Mouse (Mus musculus): ENCODE results near the gene Krt71. TPM values are rescaled to one million over a fixed set of nuclear protein-coding genes. Genes with fewer than 3 reads are reported as not detected.
"Not testable (repeated sequence)": the region's sequence is repeated elsewhere in the genome, so short reads cannot be mapped to it uniquely, and the experiment has no call there.

Gene Krt71
- polyA plus RNA-seq, 1 experiment from 2014 or later = not detected

DNA sequence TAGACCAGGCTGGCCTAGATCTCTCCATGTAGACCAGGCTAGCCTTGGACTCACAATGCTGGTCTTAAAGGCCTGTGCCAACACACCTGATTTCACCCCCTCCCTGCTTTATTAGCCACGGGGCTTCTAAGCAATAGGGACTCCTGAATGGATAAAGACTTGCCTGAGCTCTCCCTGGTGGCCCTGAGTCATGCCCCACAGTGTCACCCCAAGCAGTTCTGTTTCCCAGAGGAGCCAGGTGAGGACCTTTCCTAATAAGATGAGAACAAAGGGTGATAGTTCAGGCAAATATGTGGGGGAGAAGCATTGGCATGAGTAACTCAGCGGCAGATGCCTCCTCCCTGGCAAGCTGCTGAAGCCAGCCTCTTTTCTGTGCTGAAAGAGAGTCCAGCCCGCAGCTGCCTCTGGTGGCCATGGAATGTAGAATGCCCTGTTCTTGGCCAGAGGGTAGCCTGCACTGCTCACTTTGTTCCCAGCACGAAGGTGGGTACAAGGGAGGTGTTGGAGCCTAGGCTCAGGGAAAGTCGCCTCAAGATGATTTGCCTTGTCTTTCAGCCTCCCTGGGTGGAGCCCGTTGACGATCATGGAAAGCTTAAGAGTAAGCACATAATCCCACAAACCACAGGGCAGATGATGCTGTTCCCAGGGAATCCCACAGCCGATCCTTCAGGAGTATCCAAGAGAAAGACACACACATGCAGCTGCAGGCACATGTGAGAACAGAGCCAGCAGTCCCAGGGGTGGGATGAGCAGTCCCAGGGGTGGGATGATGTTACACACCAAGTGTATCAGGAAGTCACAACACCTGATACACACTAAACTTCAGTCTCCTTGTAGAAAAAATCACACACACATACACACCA is 45.4 kb downstream of the Krt71 start:
- H3K9ac ChIP-seq (replicated peaks; ENCODE audit: low read depth, low read length) = no peak overlapping the region
- H3K9me3 ChIP-seq (ENCODE audit: control insufficient read depth, low read length) = no peaks in the 10 kb centered on the region
- 70% methylated on average over 8 of the region's 8 CpGs for WGBS
- no peaks in the 10 kb centered on the region for H3K4me1 ChIP-seq (replicated peaks; ENCODE audit: control insufficient read depth, insufficient read depth, low read length)
- no peak overlapping the region for H3K27ac ChIP-seq (ENCODE audit: low read length)
- no peak overlapping the region for H3K4me3 ChIP-seq (replicated peaks; ENCODE audit: low read length)
- H3K36me3 ChIP-seq (ENCODE audit: control insufficient read depth, insufficient read depth) = no peaks in the 10 kb centered on the region
- ATAC-seq = no peak
- no peak overlapping the region for H3K4me2 ChIP-seq (ENCODE audit: low read length)
- H3K27me3 ChIP-seq (replicated peaks; ENCODE audit: control insufficient read depth, insufficient read depth, low read length) = no peaks in the 10 kb centered on the region; the same call in 1 of the 2 replicates

DNA sequence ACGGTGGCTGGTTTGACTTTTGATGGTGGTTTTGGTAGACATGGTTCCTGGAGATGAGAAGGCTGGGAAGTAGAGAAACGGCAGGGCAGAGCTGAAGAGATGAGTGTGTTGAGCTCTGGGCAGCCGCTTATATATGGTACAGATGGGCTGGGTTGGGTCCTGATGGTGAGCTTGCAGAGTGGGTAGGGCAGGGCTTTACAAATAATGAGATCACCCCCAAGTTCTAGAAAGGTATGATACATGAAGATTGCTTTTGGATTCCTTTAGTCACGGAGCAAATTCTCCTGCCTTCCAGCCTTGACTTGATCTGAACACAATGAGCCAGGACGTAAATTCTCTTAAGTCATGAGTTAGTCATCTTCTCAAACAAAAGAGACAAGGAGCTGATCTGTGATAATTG is 48.7 kb downstream of the Krt71 start, which contains the start of gene Krt6a:
Gene Krt6a, minus strand, starts transcription at position 101 of the 400 bp plus-strand sequence.
- WGBS = 86% methylated on average over 5 of the region's 5 CpGs
- no peak within 1 kb of the TSS for H3K9ac ChIP-seq (replicated peaks; ENCODE audit: low read depth, low read length)
- H3K9me3 ChIP-seq (ENCODE audit: control insufficient read depth, low read length) = no peaks in the 10 kb centered on the region
- no peaks in the 10 kb centered on the region; the same call in 1 of the 2 replicates for H3K27me3 ChIP-seq (replicated peaks; ENCODE audit: control insufficient read depth, insufficient read depth, low read length)
- ATAC-seq = no peak
- H3K36me3 ChIP-seq (ENCODE audit: control insufficient read depth, insufficient read depth) = no peaks in the 10 kb centered on the region
- no peaks in the 10 kb centered on the region for H3K4me1 ChIP-seq (replicated peaks; ENCODE audit: control insufficient read depth, insufficient read depth, low read length)
- H3K4me2 ChIP-seq (ENCODE audit: low read length) = no peak within 1 kb of the TSS
- no peak within 1 kb of the TSS for H3K4me3 ChIP-seq (replicated peaks; ENCODE audit: low read length)
- no peak within 1 kb of the TSS for H3K27ac ChIP-seq (ENCODE audit: low read length)

DNA sequence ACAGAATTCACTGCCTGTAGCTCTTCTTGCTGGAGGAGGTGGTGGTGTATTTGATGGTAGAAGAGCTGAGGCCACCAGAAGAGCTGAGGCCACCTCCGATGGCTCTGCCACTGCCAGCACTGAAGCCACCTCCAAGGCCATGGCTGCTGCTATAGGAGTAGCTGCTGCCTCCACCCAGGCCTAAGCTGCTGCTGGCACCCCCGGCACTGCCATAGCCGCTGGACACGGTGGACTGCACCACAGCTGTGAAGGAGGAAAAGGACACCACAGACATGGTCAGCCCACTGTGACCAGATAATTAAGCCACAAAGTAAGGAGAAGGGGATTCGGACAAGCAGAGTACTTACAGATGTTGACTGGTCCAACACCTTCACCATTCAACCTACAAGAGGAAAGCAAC is 52.4 kb downstream of the Krt71 start:
- H3K4me2 ChIP-seq (ENCODE audit: low read length); H3K36me3 ChIP-seq (ENCODE audit: control insufficient read depth, insufficient read depth); ATAC-seq; H3K9ac ChIP-seq (replicated peaks; ENCODE audit: low read depth, low read length); H3K27ac ChIP-seq (ENCODE audit: low read length); H3K27me3 ChIP-seq (replicated peaks; ENCODE audit: control insufficient read depth, insufficient read depth, low read length); H3K4me1 ChIP-seq (replicated peaks; ENCODE audit: control insufficient read depth, insufficient read depth, low read length); H3K4me3 ChIP-seq (replicated peaks; ENCODE audit: low read length); H3K9me3 ChIP-seq (ENCODE audit: control insufficient read depth, low read length): not testable (repeated sequence)
- 95% methylated on average over 5 of the region's 5 CpGs for WGBS

DNA sequence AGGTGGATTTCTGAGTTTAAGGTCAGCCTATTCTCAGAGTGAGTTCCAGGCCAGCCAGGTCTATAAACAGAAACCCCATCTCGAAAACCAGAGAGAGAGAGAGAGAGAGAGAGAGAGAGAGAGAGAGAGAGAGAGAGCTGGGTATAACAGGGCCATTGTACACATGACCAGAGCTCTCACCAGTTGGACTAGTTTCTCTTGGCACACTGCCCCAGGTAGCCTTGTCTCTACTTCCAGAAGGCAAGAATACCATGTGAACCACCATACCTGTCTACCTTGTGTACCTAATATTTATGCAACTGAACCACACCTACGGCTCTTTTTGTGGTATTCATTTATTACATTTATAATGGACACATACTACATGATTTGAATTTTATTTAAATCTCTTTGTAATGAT is 54.7 kb downstream of the Krt71 start:
- WGBS = 69% methylated on average over 2 of the region's 2 CpGs
- Histone ChIP-seq H3K27ac (ENCODE audit: low read length) (no peak overlapping the region), H3K27me3 (replicated peaks; ENCODE audit: control insufficient read depth, insufficient read depth, low read length) (no peaks in the 10 kb centered on the region)

More for the DNA sequence above, 54.7 kb downstream of the Krt71 start:
- H3K4me2 ChIP-seq (ENCODE audit: low read length) = no peak overlapping the region
- H3K9me3 ChIP-seq (ENCODE audit: control insufficient read depth, low read length) = no peaks in the 10 kb centered on the region
- H3K4me3 ChIP-seq (replicated peaks; ENCODE audit: low read length) = no peak overlapping the region
- no peak for ATAC-seq
- H3K36me3 ChIP-seq (ENCODE audit: control insufficient read depth, insufficient read depth) = no peaks in the 10 kb centered on the region
- no peak overlapping the region for H3K9ac ChIP-seq (replicated peaks; ENCODE audit: low read depth, low read length)
- H3K4me1 ChIP-seq (replicated peaks; ENCODE audit: control insufficient read depth, insufficient read depth, low read length) = no peaks in the 10 kb centered on the region

Small RNAs within 50 kb of the gene (microRNA-seq; reads per million reads assigned to microRNA genes)
- not detected for gene Gm44323
- gene Gm44342 = not detected

Other genes with a start within 250 kb of the Krt71 start
- not detected in 2 replicates for gene Gm49425, start 225.8 kb downstream of the Krt71 start, polyA plus RNA-seq (2015; fragmentation: Nextera tagmentation; extraction: Ambion mirVana)
- not detected in 2 replicates for gene Krt84, start 210.3 kb downstream of the Krt71 start, polyA plus RNA-seq (2015; fragmentation: Nextera tagmentation; extraction: Ambion mirVana)
- not detected in 2 replicates for gene Krt82, start 192.4 kb downstream of the Krt71 start, polyA plus RNA-seq (2015; fragmentation: Nextera tagmentation; extraction: Ambion mirVana)
- 0.08 and 0.09 TPM in 2 replicates for gene Krt90, start 180.2 kb downstream of the Krt71 start, polyA plus RNA-seq (2015; fragmentation: Nextera tagmentation; extraction: Ambion mirVana)
- 0.10 TPM in 1 of 2 replicates, not detected in the other for gene Krt75, start 169.2 kb downstream of the Krt71 start, polyA plus RNA-seq (2015; fragmentation: Nextera tagmentation; extraction: Ambion mirVana)
- not detected in 2 replicates for gene Gm5414, start 114.9 kb downstream of the Krt71 start, polyA plus RNA-seq (2015; fragmentation: Nextera tagmentation; extraction: Ambion mirVana)
- not detected in 2 replicates for gene Gm5478, start 95.7 kb downstream of the Krt71 start, polyA plus RNA-seq (2015; fragmentation: Nextera tagmentation; extraction: Ambion mirVana)
- not detected in 2 replicates for gene Krt6b, start 62.8 kb downstream of the Krt71 start, polyA plus RNA-seq (2015; fragmentation: Nextera tagmentation; extraction: Ambion mirVana)
- gene Krt6a, start 48.8 kb downstream of the Krt71 start, polyA plus RNA-seq (2015; fragmentation: Nextera tagmentation; extraction: Ambion mirVana) = 0.53 TPM in 1 of 2 replicates, not detected in the other
- 0.73 TPM in 1 of 2 replicates, not detected in the other for gene Krt5, start 30.2 kb downstream of the Krt71 start, polyA plus RNA-seq (2015; fragmentation: Nextera tagmentation; extraction: Ambion mirVana)
- gene Krt72, start 43.4 kb upstream of the Krt71 start, polyA plus RNA-seq (2015; fragmentation: Nextera tagmentation; extraction: Ambion mirVana) = not detected in 2 replicates
- 0.41 and 0.80 TPM in 2 replicates for gene Krt73, start 59.2 kb upstream of the Krt71 start, polyA plus RNA-seq (2015; fragmentation: Nextera tagmentation; extraction: Ambion mirVana)
- 0.08 TPM in 1 of 2 replicates, not detected in the other for gene Krt2, start 75.1 kb upstream of the Krt71 start, polyA plus RNA-seq (2015; fragmentation: Nextera tagmentation; extraction: Ambion mirVana)
- 8.2 and 10.8 TPM in 2 replicates for gene Krt1, start 107.7 kb upstream of the Krt71 start, polyA plus RNA-seq (2015; fragmentation: Nextera tagmentation; extraction: Ambion mirVana)
- 0.49 and 0.94 TPM in 2 replicates for gene Krt77, start 126.6 kb upstream of the Krt71 start, polyA plus RNA-seq (2015; fragmentation: Nextera tagmentation; extraction: Ambion mirVana)
- gene Krt76, start 149.8 kb upstream of the Krt71 start, polyA plus RNA-seq (2015; fragmentation: Nextera tagmentation; extraction: Ambion mirVana) = not detected in 2 replicates
- 0.55 TPM in 1 of 2 replicates, not detected in the other for gene Krt4, start 181.6 kb upstream of the Krt71 start, polyA plus RNA-seq (2015; fragmentation: Nextera tagmentation; extraction: Ambion mirVana)
- 0.15 and 0.38 TPM in 2 replicates for gene Krt79, start 197.2 kb upstream of the Krt71 start, polyA plus RNA-seq (2015; fragmentation: Nextera tagmentation; extraction: Ambion mirVana)
- not detected in 2 replicates for gene Krt78, start 211.2 kb upstream of the Krt71 start, polyA plus RNA-seq (2015; fragmentation: Nextera tagmentation; extraction: Ambion mirVana)

Measured in forebrain, embryonic 16.5 days (tissue).